Mouse (Mus musculus): Measurements from ENCODE around the gene Fry.

- TF ChIP-seq CTCF (IDR thresholded peaks at IDR 0.05; ENCODE audit: low read depth, low read length) (no peak), EP300 (IDR thresholded peaks at IDR 0.05; ENCODE audit: insufficient read depth, low read depth, low read length) (no peak)
Observed at GRCm38 (mm10) chr5:150177757-150178156, 59.3 kb downstream of the Fry start.
